In the genomic region with DNA sequence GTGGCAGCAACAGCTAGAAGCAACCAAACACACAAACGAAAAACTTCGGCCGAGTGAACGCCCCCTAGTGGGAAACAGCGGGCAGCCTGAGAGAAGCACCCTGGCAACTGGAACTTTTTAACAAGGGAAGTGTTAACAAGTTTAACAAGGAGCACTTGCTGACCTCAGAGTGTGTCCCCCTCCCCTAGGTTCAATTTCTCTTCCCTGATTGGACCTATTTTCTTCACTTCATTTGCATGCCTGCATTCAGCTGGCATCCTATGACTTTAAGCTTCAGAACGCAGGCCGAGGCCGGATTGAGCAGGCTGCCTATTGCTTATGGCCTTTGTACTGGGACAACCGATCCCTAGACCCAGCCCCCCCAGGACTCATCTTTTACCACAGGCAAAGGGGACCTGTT, we compare ENCODE assay signal across 14 mouse cellular contexts. TPM values are rescaled to one million over a fixed set of nuclear protein-coding genes. Genes with fewer than 3 reads are reported as not detected.
A peak's percentile ranks its signal among the peaks of the same experiment; 100 is the strongest.
DNase-seq lines count a peak whose midpoint lies in the region; ATAC-seq and TF ChIP-seq lines count a peak whose summit lies in the region.
"Had no signal": no experiment of that assay in that cellular context is flagged by ENCODE, and none has a peak within 500 bp of the region (broad histone marks: within the 10 kb centered on the region; RNA-seq: fewer than 3 reads in every experiment).

No protein-coding gene starts in this region.

- H3K27ac ChIP-seq in kidney, adult 2 months (ENCODE audit: insufficient read depth, low read depth, low read length) = no peak overlapping the region
- no peak overlapping the region for H3K27ac ChIP-seq in embryonic facial prominence, embryonic 11.5 days (replicated peaks; ENCODE audit: low read depth, low read length)
- H3K27ac ChIP-seq: embryonic facial prominence, embryonic 12.5 days; limb, embryonic 15.5 days had no signal

- no peaks in the 10 kb centered on the region for H3K4me1 ChIP-seq in kidney, adult 2 months (ENCODE audit: control insufficient read depth, insufficient read depth, low read length)
- H3K4me1 ChIP-seq in embryonic facial prominence, embryonic 11.5 days (ENCODE audit: control insufficient read depth, insufficient read depth, low read length) = no peaks in the 10 kb centered on the region
- H3K4me1 ChIP-seq: embryonic facial prominence, embryonic 12.5 days; limb, embryonic 15.5 days had no signal

- ATAC-seq in embryonic facial prominence, embryonic 11.5 days (replicated peaks; ENCODE audit: insufficient number of reproducible peaks, low FRiP score, low TSS enrichment, low read depth) = no peak
- ATAC-seq: forebrain, embryonic 16.5 days had no signal

- peak; percentile 38; the same call in 1 of the 2 replicates for TF ChIP-seq CTCF in kidney, adult 2 months (conservative IDR thresholded peaks at IDR 0.05; ENCODE audit: insufficient read depth, insufficient read length, low read depth, low read length)

- intact Hi-C loops in heart, postnatal 36 days (cut with DNase I) = no loop called here

- DNase-seq in kidney, adult 2 months = peak; percentile 5
- no peak for DNase-seq in kidney, adult 18-20 months
- DNase-seq in thymus, postnatal 25 days = peak; percentile 5
- DNase-seq in thymus, postnatal 10 days (ENCODE audit: low spot score in 2 of 2) = no peak
- DNase-seq in embryonic facial prominence, embryonic 11.5 days (ENCODE audit: low spot score) = peak; percentile 11
- no peak for DNase-seq in right cerebral cortex, postnatal 36 days (ENCODE audit: low spot score in 2 of 2)
- DNase-seq in heart, adult 8-10 months (ENCODE audit: low spot score) = no peak
- no peak for DNase-seq in heart, postnatal 36 days

- 75% methylated on average over 9 of the region's 9 CpGs for WGBS in kidney, adult 2 months
- 74% methylated on average over 9 of the region's 9 CpGs for whole genome bisulfite sequencing in embryonic facial prominence, embryonic 11.5 days

- no peak overlapping the region for H3K4me3 ChIP-seq in kidney, adult 2 months (ENCODE audit: insufficient read depth, low read depth, low read length)
- H3K4me3 ChIP-seq in embryonic facial prominence, embryonic 11.5 days (ENCODE audit: low read depth, low read length) = no peak overlapping the region
- H3K4me3 ChIP-seq: embryonic facial prominence, embryonic 12.5 days; limb, embryonic 15.5 days had no signal

- H3K9me3 ChIP-seq in embryonic facial prominence, embryonic 11.5 days (replicated peaks; ENCODE audit: control insufficient read depth, low read length) = no peaks in the 10 kb centered on the region
- H3K9me3 ChIP-seq: embryonic facial prominence, embryonic 12.5 days; limb, embryonic 15.5 days had no signal

- H3K9ac ChIP-seq in embryonic facial prominence, embryonic 11.5 days (replicated peaks; ENCODE audit: low read length) = no peak overlapping the region
- H3K9ac ChIP-seq: embryonic facial prominence, embryonic 12.5 days; limb, embryonic 15.5 days had no signal

- no peaks in the 10 kb centered on the region for H3K27me3 ChIP-seq in kidney, adult 2 months (replicated peaks; ENCODE audit: control insufficient read depth, insufficient read depth, low read length)
- no peaks in the 10 kb centered on the region for H3K27me3 ChIP-seq in embryonic facial prominence, embryonic 11.5 days (ENCODE audit: control insufficient read depth, insufficient read depth, low read length)
- H3K27me3 ChIP-seq: embryonic facial prominence, embryonic 12.5 days; limb, embryonic 15.5 days had no signal

- no peak for TF ChIP-seq POLR2A in kidney, adult 2 months (IDR thresholded peaks at IDR 0.05; ENCODE audit: low read depth, low read length)

- H3K36me3 ChIP-seq in kidney, adult 2 months (ENCODE audit: control insufficient read depth, insufficient read depth, low read length) = no peaks in the 10 kb centered on the region
- no peaks in the 10 kb centered on the region for H3K36me3 ChIP-seq in embryonic facial prominence, embryonic 11.5 days (replicated peaks; ENCODE audit: control insufficient read depth, insufficient read depth, low read depth, low read length)
- H3K36me3 ChIP-seq: embryonic facial prominence, embryonic 12.5 days; limb, embryonic 15.5 days had no signal

- no peak overlapping the region for H3K4me2 ChIP-seq in embryonic facial prominence, embryonic 11.5 days (ENCODE audit: low read depth, low read length)
- H3K4me2 ChIP-seq: embryonic facial prominence, embryonic 12.5 days; heart, embryonic 11.5 days; limb, embryonic 15.5 days; midbrain, embryonic 11.5 days had no signal

RNA-seq across cellular contexts. Expression of gene Asb14, which starts 27.0 kb away (rescaled TPM):
- polyA plus RNA-seq in kidney, adult 2 months (2012; rRNA removed) = 0.12 and 0.81 TPM in 2 replicates
- not detected in 2 replicates for polyA plus RNA-seq in embryonic facial prominence, embryonic 11.5 days (2014; fragmentation: Nextera tagmentation; extraction: Ambion mirVana)
- 100 to 1,000 TPM; 103 to 126 (median 118) TPM for total RNA-seq in heart, adult 8-10 months (2022)
- total RNA-seq in heart, postnatal 36 days (2021) = 10 to 100 TPM; 89.6 to 92.3 TPM
- total RNA-seq: neutrophil, adult 5-6 weeks had no signal
- polyA plus RNA-seq: midbrain, embryonic 11.5 days had no signal

Comparison
In these comparisons a context has a peak if more than half of its experiments do, and no peak if none do; other contexts are left out.
1. DNase-seq: peak in kidney, adult 2 months (single experiment), thymus, postnatal 25 days (single experiment) and embryonic facial prominence, embryonic 11.5 days (single experiment); none in kidney, adult 18-20 months (single experiment), thymus, postnatal 10 days (0 of 2), right cerebral cortex, postnatal 36 days (0 of 2), heart, adult 8-10 months (single experiment) and heart, postnatal 36 days (0 of 2).